Mouse (Mus musculus) cortical plate, adult 2 months (tissue): ENCODE data around the gene Grik4. TPM values are rescaled to one million over a fixed set of nuclear protein-coding genes. Genes with fewer than 3 reads are reported as not detected.
A peak's percentile ranks its signal among the peaks of the same experiment; 100 is the strongest.
"Not testable (repeated sequence)": the region's sequence is repeated elsewhere in the genome, so short reads cannot be mapped to it uniquely, and the experiment has no call there.

Source experiments
- H3K27ac ChIP-seq: fragments of 200-500 bp; 2 replicates; pipeline ENCODE4 v1.5.1; 2012; ENCODE audit warnings: low read length, control low read depth, inconsistent platforms; ENCODE audit not compliant: insufficient read depth
- H3K4me1 ChIP-seq: fragments of 200-500 bp; 2 replicates; pipeline ENCODE4 v1.6.1; 2011; ENCODE audit warnings: low read length; ENCODE audit not compliant: control insufficient read depth, insufficient read depth
- H3K4me3 ChIP-seq: fragments of 200-500 bp; 2 replicates; pipeline ENCODE4 v1.5.1; 2011; ENCODE audit warnings: mild to moderate bottlenecking, low read length, control low read depth; ENCODE audit not compliant: insufficient read depth
- CTCF ChIP-seq: fragments of 200-500 bp; IDR thresholded peaks from 2 replicates; pipeline ENCODE4 v1.5.1; 2011; ENCODE audit warnings: mild to moderate bottlenecking, control low read depth, low read length; ENCODE audit not compliant: insufficient read depth; ENCODE audit errors: extremely low read depth
- POLR2A ChIP-seq: fragments of 200-500 bp; IDR thresholded peaks from 2 replicates; pipeline ENCODE4 v1.6.1; 2011; ENCODE audit warnings: mild to moderate bottlenecking, low read length, control low read depth; ENCODE audit not compliant: insufficient read depth; ENCODE audit errors: extremely low read depth
- polyA plus RNA-seq: library from polyadenylated mRNA; depleted of rRNA; stranded (reverse); fragments of >200 nt; gene quantifications from 2 replicates; pipeline ENCODE4 v1.2.3, GENCODE M21; 2012; rRNA removed

Grik4 gene
- polyA plus RNA-seq, result 10.9 and 13.4 TPM in 2 replicates

GRCm38 (mm10) chr9:42943781-42944535, at the start of gene Grik4:
TSS of gene Grik4 (minus strand) at chr9:42944493.
- H3K27ac ChIP-seq, result 0 out of 2 replicates have a peak within 1 kb of the TSS, but pooled peaks have one; percentile 9
- no peak for TF ChIP-seq CTCF
- no peak for TF ChIP-seq POLR2A

GRCm38 (mm10) chr9:42993659-42994058, 49.4 kb upstream of the Grik4 start:
- no peak overlapping the region for H3K27ac ChIP-seq
- H3K4me3 ChIP-seq, result no peak overlapping the region
- H3K4me1 ChIP-seq, result no peaks in the 10 kb centered on the region
- no peak for TF ChIP-seq POLR2A
- no peak for TF ChIP-seq CTCF

More at GRCm38 (mm10) chr9:42943781-42944535, at the start of gene Grik4:
- Histone ChIP-seq H3K4me1 (no peaks in the 10 kb centered on the region), H3K4me3 (peak within 1 kb of the TSS; percentile 53)

GRCm38 (mm10) chr9:42987988-42988387, 43.7 kb upstream of the Grik4 start:
- H3K4me1 ChIP-seq, result peaks cover 1% of the 10 kb centered on the region; the same call in 1 of the 2 replicates
- H3K4me3 ChIP-seq, result no peak overlapping the region
- H3K27ac ChIP-seq, result no peak overlapping the region
- TF ChIP-seq POLR2A (no peak), CTCF (no peak)

GRCm38 (mm10) chr9:42968894-42969521, 24.7 kb upstream of the Grik4 start:
- Histone ChIP-seq H3K4me1 (no peaks in the 10 kb centered on the region), H3K4me3 (no peak overlapping the region), H3K27ac (no peak overlapping the region)
- TF ChIP-seq CTCF (no peak), POLR2A (no peak)

GRCm38 (mm10) chr9:42967731-42968130, 23.4 kb upstream of the Grik4 start:
- Histone ChIP-seq H3K4me3 (no peak overlapping the region), H3K27ac (no peak overlapping the region), H3K4me1 (no peaks in the 10 kb centered on the region)
- no peak for TF ChIP-seq POLR2A
- TF ChIP-seq CTCF, result no peak

GRCm38 (mm10) chr9:42964809-42965208, 20.5 kb upstream of the Grik4 start:
- not testable (repeated sequence) for H3K4me1 ChIP-seq, H3K4me3 ChIP-seq, H3K27ac ChIP-seq

GRCm38 (mm10) chr9:42964366-42964765, 20.1 kb upstream of the Grik4 start:
- H3K4me3 ChIP-seq, result no peak overlapping the region
- TF ChIP-seq CTCF, result no peak
- TF ChIP-seq POLR2A, result no peak
- peak overlapping the region; percentile 50; the same call in 1 of the 2 replicates for H3K27ac ChIP-seq
- no peaks in the 10 kb centered on the region for H3K4me1 ChIP-seq

GRCm38 (mm10) chr9:42962506-42962905, 18.2 kb upstream of the Grik4 start:
- Histone ChIP-seq H3K4me3 (no peak overlapping the region), H3K4me1 (no peaks in the 10 kb centered on the region), H3K27ac (no peak overlapping the region)
- TF ChIP-seq POLR2A, result no peak
- no peak for TF ChIP-seq CTCF

- Histone ChIP-seq H3K27ac (no peak overlapping the region), H3K4me1 (no peaks in the 10 kb centered on the region), H3K4me3 (no peak overlapping the region)
- TF ChIP-seq POLR2A (no peak), CTCF (no peak)
These were observed 14.1 kb upstream of the Grik4 start for GRCm38 (mm10) chr9:42958401-42958800.

- H3K4me3 ChIP-seq, result no peak overlapping the region
- H3K27ac ChIP-seq, result no peak overlapping the region
- TF ChIP-seq CTCF (no peak), POLR2A (no peak)
- H3K4me1 ChIP-seq, result no peaks in the 10 kb centered on the region
These were observed 4.1 kb upstream of the Grik4 start for GRCm38 (mm10) chr9:42948381-42948780.
